Mouse (Mus musculus) gastrocnemius, adult 8-10 months (tissue): ENCODE data around the gene Dennd1c. TPM values are rescaled to one million over a fixed set of nuclear protein-coding genes. Genes with fewer than 3 reads are reported as not detected.
"Not testable (repeated sequence)": the region's sequence is repeated elsewhere in the genome, so short reads cannot be mapped to it uniquely, and the experiment has no call there.

Source experiments
- DNase-seq, 2 experiments: peaks; one replicate each; pipeline ENCODE4 v3.0.0; 2022; ENCODE audit warnings: low spot score in 2 of 2
- total RNA-seq, 4 experiments: library from RNA; stranded (reverse); gene quantifications; 2 replicates each; pipeline ENCODE4 v1.2.4; 2022

Dennd1c gene
- total RNA-seq, 4 experiments from 2014 or later = 0.12 to 0.52 (median 0.44) TPM; not detected in 1

- DNase-seq = peak; percentile 33 to 34
Measured at GRCm38 (mm10) chr17:57095855-57096622, 17.7 kb upstream of the Dennd1c start.

- DNase-seq = no peak
Measured at GRCm38 (mm10) chr17:57094222-57094621, 15.9 kb upstream of the Dennd1c start.

DNA sequence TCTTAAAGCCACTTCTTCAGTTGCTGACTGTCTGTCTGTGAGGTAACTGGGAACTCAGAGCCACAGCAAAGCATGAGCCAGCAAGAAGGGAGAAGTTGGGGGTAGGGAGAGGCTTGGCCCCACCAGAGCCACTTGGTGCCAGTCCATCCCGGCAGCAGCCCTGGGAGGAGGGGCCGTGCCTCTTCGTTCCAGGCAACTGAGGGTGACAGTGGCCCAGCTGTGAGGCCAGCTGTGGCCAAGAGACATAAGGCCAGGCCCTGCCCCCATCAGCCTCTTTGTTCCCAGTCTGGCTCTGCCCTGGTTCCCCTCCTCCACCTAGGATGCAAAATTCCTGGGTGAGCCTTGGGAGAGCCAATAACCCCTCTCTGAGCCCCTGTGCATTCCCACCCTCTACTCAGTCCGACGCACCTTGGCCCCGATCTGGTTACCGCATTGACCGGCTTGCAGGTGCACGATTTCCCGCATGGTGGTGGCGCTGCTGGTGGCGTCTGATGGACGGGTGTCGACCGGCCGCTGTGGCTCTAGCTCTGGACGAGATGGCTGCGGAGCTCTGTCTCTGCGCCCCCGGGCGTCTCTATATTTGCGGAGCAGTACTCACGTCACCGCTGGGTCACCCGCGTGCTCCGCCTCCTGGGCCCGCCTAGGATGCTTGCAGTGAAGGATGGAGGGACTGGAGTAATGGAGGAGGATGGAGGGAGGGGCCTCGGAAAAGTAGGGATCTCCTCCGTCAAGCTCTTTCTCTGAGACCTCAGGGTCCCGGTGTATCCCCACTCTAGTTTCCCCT is 8.9 kb upstream of the Dennd1c start, which contains the start of gene Tubb4a:
Tubb4a (minus strand) TSS at position 734 of the 784 bp plus-strand sequence.
- no peak for DNase-seq

DNA sequence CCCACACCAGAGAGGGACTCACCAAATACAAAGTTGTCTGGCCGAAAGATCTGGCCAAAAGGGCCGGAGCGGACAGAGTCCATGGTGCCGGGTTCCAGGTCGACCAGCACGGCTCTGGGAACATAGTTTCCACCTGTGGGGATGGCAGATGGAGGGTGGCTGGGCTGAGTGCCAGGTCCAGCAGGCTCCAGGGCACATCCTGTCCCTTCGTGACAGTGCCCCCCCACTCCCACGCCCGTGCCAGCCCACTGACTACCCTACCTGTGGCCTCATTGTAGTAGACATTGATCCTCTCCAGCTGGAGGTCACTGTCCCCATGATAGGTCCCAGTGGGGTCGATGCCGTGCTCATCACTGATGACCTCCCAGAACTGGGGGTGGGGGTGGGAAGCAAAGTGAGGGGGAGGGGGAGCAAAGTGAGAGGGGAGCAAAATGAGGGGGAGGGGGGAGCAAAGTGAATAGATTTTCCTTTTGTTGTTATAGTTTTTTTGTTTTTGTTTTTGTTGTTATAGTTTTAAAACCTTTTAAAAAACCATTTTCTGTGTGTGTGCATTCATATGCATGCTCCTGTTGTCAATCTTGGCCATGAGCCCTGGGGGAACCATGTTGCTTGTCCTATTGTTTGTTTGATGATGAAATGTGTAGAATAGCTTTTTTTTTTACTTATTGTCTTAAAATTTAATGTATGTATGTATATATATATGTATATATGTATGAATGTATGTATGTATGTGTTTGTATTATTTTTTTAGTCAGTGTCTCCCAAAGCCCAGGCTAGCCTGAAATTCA is 7.8 kb upstream of the Dennd1c start:
- DNase-seq = no peak

DNA sequence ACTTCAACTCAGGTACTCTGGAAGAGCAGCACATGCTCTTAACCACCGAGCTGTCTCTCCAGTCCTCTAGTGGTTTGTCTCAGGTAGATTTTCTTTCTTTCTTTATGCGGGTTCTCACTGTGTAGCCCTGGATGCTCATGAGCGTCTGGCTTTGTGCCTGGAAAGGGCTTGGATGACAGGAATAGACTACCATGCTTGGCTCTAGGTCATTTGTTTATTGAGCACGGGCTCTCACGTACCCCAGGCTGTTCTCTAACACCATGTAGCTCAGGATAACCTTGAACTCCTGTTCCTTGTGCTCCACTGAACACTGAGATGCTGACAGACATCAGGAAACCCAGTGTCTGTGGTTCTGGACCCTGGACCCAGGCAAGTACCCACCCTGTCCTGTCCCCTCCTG is 4.2 kb upstream of the Dennd1c start:
- no peak for DNase-seq

DNA sequence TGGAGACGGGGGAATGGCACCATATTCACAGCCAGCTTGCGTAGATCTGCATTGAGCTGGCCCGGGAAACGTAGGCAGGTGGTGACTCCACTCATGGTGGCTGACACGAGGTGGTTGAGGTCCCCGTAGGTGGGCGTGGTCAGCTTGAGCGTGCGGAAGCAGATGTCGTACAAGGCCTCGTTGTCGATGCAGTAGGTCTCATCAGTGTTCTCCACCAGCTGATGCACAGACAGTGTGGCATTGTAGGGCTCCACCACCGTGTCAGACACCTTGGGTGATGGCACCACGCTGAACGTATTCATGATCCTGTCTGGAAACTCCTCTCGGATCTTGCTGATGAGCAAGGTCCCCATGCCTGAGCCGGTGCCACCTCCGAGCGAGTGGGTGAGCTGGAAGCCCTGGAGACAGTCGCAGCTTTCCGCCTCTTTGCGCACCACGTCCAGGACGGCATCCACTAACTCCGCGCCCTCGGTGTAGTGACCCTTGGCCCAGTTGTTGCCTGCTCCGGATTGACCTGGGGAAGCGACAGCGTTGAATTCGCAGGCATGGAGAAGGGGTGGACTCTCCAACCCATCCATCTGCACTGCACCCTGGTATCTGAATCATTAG is 3.0 kb upstream of the Dennd1c start:
- no peak for DNase-seq

GRCm38 (mm10) chr17:57079919-57080318 is 1.6 kb upstream of the Dennd1c start:
- no peak for DNase-seq

GRCm38 (mm10) chr17:57076916-57077315 is 1.4 kb downstream of the Dennd1c start:
- no peak for DNase-seq

DNA sequence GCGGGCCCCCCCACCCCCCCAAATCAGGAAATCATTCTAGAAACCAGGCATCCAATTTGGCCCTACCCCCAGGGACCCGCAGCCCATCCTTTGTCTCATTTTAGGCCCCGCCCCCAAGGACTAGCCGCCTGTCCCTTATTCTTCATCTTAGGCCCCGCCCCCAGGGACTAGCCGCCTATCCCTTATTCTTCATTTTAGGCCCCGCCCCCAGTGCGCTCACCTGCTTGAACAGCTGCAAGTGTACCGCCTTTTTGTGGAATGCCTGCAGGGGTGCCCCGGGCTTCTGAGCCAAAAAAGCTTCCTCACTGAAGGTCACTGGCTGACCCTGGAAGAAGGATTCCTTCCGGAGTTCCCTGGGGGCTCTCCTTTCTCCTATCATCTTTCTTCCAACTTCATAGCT is 7.6 kb downstream of the Dennd1c start:
- no peak for DNase-seq

DNA sequence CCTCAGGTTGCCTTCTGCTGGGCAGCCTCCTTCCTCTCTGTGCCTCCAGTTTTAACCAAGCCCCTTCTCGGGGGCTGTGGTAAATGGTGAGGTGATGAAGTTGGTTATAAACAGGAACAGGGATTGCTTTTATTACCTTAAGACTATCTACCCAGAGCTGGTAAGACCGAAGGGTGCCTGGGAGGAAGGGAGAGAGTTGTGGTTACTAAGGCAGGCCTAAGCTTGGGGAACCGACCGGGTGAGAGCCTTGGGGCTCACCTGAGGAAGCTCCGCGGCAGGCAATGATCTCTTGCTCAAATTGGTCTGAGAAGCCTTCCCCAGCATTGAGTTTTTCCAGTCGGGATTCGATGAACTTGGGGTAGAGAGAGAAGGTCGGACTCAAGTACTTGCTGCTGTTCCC is 8.0 kb downstream of the Dennd1c start:
- DNase-seq = no peak

- no peak for DNase-seq
Measured at GRCm38 (mm10) chr17:57066908-57067307, 11.4 kb downstream of the Dennd1c start.

GRCm38 (mm10) chr17:57063031-57063430 is 15.3 kb downstream of the Dennd1c start:
- DNase-seq = no peak

DNA sequence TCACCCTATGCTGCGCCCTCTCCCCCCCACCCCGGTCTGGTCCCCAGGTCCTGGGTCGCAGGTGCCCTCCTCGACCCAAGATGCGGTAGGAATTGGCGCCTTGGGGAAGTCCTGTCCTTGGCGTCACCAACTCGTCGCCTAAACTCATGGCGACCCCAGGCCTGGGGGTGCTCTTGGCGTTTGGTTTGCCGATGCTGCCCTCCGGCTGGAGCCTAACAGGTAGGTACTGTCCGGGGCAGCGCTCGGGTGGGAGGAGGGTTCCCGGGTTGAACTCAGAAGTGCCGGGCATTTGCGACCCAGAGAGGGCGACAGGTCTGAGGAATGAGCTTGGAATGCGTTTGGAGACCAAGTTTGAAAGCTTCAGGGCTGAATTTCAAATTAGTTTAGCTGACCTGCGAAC is 15.8 kb downstream of the Dennd1c start:
- DNase-seq = no peak

DNA sequence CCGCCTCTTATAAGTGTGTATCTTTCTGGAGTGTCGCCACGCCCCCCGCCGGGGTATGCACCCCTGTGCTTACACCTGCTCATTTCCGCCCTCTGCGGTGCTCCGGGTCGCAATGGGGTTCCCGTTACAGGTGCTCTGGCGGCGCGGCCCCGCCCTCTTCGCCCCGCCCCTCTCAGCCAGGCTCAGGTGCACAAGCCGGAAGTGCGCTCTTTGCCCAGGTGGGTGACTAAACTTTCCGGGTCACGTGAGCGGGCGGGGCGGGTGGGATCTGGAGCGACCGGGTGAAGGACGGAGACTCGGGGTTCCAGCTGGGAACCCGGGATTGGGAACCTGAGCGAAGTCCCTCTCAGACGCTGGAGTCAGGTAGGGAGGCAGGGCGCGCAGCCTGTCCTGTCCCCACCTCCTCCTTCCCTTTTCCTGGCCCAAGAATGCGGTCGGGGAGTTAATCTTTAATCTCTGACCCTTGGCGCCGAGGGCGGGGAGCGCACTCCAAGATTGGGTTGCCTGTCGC is 16.2 kb downstream of the Dennd1c start:
- DNase-seq = no peak

GRCm38 (mm10) chr17:57061069-57061468 is 17.2 kb downstream of the Dennd1c start:
- no peak for DNase-seq

- peak; percentile 93 for DNase-seq
Measured at GRCm38 (mm10) chr17:57060231-57060801, 18.0 kb downstream of the Dennd1c start.

DNA sequence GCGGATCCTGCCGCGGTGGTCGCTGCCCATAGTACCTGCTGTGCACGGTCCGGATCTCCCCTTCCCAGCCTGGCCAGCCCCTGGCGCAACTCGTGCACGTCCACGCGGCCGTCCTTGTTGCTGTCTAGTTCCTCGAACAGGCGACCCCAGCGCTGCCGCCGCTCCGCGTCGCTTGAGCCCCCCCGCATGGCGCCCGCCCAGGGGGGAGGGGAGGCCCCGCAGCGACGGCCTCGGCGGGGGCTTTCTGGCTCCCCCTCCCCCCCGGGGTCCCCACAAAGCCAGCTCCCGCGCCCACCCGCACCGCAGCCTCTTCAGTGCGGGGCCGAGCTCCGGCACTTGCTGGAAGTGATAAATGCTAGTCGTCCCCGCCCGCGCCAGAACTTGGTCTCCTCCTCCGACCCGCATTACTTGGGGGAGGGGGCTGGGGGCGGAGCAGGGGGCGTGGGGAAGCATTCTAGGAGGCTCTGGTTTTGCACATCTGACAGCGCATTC is 18.8 kb downstream of the Dennd1c start, which contains the start of gene Slc25a23:
Slc25a23 (minus strand) TSS at position 378 of the 492 bp plus-strand sequence.
- DNase-seq = peak; percentile 32 to 62

- peak; percentile 9 to 19 for DNase-seq
Measured at GRCm38 (mm10) chr17:57058891-57059485, 19.3 kb downstream of the Dennd1c start, which contains the start of gene Crb3. Gene Crb3, plus strand, starts transcription at chr17:57059105.

GRCm38 (mm10) chr17:57056246-57056645 is 22.1 kb downstream of the Dennd1c start:
- DNase-seq = no peak

- not testable (repeated sequence) for DNase-seq
Measured at GRCm38 (mm10) chr17:57051679-57052078, 26.6 kb downstream of the Dennd1c start.
